Mouse (Mus musculus): ENCODE measurements around the gene Tomm7. TPM values are rescaled to one million over a fixed set of nuclear protein-coding genes. Genes with fewer than 3 reads are reported as not detected.
"Not testable (repeated sequence)": the region's sequence is repeated elsewhere in the genome, so short reads cannot be mapped to it uniquely, and the experiment has no call there.

Gene Tomm7
- total RNA-seq (2015) (64.6 and 69.8 TPM in 2 replicates), total RNA-seq (2017) (165 and 188 TPM in 2 replicates)

DNA sequence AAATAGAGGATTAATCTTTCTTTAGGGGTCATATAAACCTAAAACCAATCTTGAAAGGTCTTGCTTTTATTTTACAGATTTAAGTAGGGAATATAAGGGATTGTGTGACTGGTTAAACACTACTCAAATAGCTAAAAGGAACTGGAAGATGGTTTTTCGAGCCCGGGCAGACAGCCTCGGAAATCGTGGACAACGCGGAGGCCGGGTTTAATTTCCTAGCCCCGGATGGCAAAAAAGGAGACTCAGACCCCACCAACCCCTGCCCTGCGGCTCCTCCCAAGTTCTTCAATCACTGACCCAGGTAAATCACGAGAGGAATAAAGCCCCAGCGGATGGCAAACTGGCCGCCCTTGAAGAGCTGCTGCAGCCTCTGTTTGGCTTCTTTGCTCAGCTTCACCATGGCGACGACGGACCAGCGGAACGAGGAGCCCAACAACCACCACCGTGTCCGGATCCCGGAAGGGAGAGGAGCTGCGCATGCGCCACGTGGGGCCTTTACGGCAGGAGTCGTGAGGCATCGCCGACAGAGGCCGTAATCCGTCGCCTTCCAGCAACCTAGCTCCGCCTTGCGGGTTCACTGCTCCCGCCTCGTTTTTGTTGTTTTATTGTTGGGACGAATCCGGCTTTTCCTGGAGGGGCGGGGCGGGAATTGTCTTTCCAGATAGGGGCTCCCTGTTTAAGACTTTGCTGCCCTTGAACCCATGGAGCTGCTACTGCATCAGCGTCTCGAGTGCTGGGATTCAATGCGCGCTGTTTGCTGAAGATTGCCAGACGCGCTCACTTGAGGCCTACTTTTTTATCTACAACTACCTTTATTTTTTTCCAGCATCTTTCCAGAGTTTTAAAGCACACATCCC, at the start of gene Tomm7:
Gene Tomm7 (minus strand): TSS at position 488 of the 857 bp plus-strand sequence.
- ATAC-seq (ENCODE audit: poor library complexity, severe bottlenecking): peak; percentile 99

GRCm38 (mm10) chr5:23893156-23893863, 49.3 kb upstream of the Tomm7 start:
- ATAC-seq (ENCODE audit: poor library complexity, severe bottlenecking): no peak

DNA sequence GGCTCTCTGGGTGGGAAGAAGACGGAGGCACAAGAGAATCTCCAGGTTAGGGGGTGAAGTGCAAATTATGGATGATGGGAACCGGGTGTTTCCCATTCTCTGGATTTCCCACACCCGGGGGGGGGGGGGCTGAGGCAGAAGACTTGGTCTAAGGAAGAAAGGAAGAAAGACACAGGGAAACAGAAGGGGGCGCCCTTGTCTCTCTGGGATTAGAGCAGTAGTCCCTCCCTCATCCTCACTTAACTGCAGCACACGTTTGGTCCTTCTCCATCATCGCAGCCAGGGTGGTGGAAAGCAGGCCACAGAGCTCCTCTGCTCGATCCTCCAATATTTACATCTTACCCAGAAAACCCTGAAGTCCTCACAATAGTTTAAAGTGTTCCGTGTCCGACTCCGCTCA, 46.8 kb upstream of the Tomm7 start:
- ATAC-seq (ENCODE audit: poor library complexity, severe bottlenecking): peak; percentile 49

DNA sequence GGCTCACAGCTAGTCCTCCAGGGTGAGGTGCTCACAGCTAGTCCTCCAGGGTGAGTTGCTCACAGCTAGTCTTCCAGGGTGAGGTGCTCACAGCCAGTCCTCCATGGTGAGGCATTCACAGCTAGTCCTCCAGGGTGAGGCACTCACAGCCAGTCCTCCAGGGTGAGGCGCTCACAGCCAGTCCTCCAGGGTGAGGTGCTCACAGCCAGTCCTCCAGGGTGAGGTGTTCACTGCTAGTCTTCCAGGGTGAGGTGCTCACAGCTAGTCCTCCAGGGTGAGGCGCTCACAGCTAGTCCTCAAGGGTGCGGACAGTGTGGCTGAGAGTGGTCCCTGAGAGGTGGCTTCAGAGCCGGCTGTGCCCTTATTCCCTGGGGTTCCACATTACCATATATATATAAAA, 45.5 kb upstream of the Tomm7 start:
- ATAC-seq (ENCODE audit: poor library complexity, severe bottlenecking): no peak

DNA sequence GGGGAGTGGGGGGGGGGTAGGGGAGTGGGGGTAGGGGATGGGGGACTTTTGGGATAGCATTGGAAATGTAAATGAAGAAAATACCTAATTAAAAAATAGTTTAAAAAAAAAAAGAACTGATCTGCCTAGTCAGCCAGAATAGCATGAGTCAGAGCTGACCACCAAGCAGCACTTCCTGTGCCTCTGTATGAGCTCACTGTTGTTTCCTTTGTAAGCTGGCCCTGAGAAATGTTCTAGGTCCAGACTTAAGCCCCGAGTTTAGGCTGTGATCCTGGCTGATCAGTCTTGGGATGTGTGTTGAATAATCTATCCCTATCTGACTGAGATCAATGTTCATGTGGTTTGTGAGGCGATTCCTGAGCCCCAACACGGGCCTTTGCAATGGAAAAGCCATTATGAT, 43.1 kb upstream of the Tomm7 start:
- no peak for ATAC-seq (ENCODE audit: poor library complexity, severe bottlenecking)

- peak; percentile 93 for ATAC-seq (ENCODE audit: poor library complexity, severe bottlenecking)
Observed at GRCm38 (mm10) chr5:23874457-23874856, 30.5 kb upstream of the Tomm7 start.

- ATAC-seq (ENCODE audit: poor library complexity, severe bottlenecking): no peak
Observed at GRCm38 (mm10) chr5:23872586-23872985, 28.6 kb upstream of the Tomm7 start.

- ATAC-seq (ENCODE audit: poor library complexity, severe bottlenecking): not testable (repeated sequence)
Observed at GRCm38 (mm10) chr5:23871323-23871722, 27.4 kb upstream of the Tomm7 start.

DNA sequence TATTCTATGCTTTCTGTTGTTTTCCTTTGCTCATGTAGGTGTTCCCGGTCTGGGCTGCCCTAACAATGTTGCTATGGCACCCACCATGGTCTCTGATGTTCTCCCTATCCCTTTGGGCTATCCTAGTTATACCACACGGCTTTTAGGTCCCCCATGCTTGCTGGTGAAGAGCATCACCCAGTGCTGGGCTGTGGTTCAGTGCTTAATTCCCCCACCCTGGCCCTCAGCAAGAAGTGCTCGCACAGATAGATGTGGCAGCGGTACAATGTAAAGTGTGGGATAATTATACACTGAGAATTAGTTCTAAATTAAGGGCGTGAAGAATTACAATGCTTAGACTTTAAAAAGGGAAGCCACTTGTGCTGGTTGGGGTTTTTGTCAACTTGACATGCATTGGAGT, 22.0 kb upstream of the Tomm7 start:
- ATAC-seq (ENCODE audit: poor library complexity, severe bottlenecking): no peak

- no peak for ATAC-seq (ENCODE audit: poor library complexity, severe bottlenecking)
Observed at GRCm38 (mm10) chr5:23864054-23864965, 20.3 kb upstream of the Tomm7 start.

DNA sequence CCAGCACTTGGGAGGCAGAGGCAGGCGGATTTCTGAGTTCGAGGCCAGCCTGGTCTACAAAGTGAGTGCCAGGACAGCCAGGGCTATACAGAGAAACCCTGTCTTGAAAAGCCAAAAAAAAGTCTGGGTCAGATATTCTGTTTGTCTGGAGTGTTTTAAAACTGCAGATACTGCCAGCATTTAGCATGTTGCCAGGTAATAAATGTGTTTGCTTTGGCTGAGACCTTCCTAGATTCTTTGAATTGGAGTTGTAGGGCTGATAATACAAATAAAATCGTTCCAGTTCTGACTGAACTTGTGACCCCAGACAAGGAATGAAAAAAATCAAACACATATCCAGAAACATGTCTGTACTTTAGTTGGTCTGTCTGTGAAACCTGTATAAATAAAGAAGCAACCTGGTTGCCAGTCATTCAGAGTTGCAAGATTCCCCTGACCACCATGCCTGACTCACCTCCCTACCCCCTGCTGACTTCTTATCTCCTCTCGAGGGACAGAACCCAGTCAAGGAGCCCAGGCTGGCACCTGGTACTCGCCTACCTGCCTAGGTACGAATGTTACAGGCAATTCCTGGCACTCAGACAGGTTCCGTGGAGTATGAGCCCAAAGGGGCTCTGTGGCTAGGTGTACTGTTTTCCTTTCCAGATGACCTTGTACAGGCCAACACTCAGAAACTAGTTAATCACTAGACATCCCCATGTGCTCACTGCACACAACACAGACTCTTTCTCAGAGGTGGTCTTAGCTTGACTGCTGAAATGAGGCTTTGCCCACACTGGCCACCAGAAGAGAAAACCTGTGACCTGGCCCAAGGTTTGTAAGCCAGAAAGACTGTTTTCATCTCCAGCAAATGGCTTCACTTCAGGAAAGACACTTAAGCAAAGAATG, 19.4 kb upstream of the Tomm7 start:
- no peak for ATAC-seq (ENCODE audit: poor library complexity, severe bottlenecking)

DNA sequence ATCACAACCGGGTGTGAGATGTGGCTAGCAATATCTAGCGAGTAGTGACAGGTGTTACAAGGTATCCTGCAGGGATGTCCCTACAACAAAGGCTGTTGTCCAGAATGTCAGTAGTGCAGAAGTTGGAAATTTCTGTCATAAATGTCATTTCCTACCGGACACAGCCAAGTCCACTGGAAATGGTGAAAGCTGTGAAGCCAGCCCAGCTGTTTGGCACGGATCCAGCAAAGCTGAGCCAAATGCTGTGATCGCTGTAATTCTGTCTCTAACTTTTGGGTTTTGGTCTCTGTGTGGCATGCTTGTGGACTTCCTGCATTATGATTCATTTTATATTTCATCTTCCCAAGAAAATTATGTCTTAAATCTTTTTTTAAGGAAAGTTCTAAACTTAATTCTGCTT, 18.3 kb upstream of the Tomm7 start:
- ATAC-seq (ENCODE audit: poor library complexity, severe bottlenecking): no peak

- ATAC-seq (ENCODE audit: poor library complexity, severe bottlenecking): no peak
Observed at GRCm38 (mm10) chr5:23861721-23862120, 17.8 kb upstream of the Tomm7 start.

- ATAC-seq (ENCODE audit: poor library complexity, severe bottlenecking): no peak
Observed at GRCm38 (mm10) chr5:23859896-23860295, 15.9 kb upstream of the Tomm7 start.

- ATAC-seq (ENCODE audit: poor library complexity, severe bottlenecking): no peak
Observed at GRCm38 (mm10) chr5:23859087-23859718, 15.2 kb upstream of the Tomm7 start.

GRCm38 (mm10) chr5:23858643-23859042, 14.7 kb upstream of the Tomm7 start:
- no peak for ATAC-seq (ENCODE audit: poor library complexity, severe bottlenecking)

DNA sequence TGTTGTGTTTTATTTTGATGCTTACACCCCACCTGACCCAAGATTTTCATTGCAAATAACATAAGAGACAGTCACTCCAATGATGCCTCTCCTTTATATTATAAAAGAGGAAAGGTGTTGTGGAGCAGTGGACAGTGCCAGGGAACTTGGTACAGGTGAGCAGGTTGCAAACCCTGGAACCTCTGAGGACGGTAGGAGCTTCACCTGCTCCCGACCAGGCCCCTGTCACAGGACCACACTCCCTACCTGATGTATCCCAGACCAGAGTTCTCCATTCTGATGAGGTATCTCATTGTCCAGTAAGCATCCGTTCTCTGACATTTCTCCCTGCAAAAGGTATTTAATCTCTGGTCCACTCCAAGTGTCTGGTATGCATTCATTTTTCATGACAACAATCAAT, 14.0 kb upstream of the Tomm7 start:
- ATAC-seq (ENCODE audit: poor library complexity, severe bottlenecking): no peak

- no peak for ATAC-seq (ENCODE audit: poor library complexity, severe bottlenecking)
Observed at GRCm38 (mm10) chr5:23857189-23857588, 13.2 kb upstream of the Tomm7 start.

- ATAC-seq (ENCODE audit: poor library complexity, severe bottlenecking): no peak
Observed at GRCm38 (mm10) chr5:23856164-23856563, 12.2 kb upstream of the Tomm7 start.

DNA sequence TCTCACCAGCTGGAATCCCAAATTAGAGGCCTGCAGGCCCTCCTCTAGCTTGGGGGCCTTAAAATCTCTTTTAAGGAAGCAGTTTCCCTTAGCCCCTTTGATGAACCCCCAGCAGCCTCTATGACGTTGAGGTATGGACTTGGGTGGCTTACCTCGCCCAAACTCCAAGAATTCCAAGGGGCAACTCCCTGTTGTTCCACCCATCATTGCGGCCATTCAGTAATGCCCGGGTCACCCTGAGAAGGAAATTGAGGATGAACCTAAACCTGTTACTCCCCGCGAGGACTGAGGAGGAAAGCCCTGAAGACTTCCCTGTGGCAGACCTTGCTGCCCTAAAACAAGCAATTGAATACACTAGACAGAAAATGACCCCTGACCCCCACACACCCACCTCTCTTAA, 11.5 kb upstream of the Tomm7 start:
- no peak for ATAC-seq (ENCODE audit: poor library complexity, severe bottlenecking)
